Mouse (Mus musculus) olfactory bulb, adult 2 months (tissue): Measurements from ENCODE around the gene Bcar3.

Experiments
- CTCF ChIP-seq: fragments of 200-500 bp; IDR thresholded peaks from 2 replicates; pipeline ENCODE4 v1.5.1; 2012; ENCODE audit warnings: low read depth, mild to moderate bottlenecking, low read length, moderate library complexity; ENCODE audit not compliant: insufficient read depth
- POLR2A ChIP-seq: fragments of 200-500 bp; IDR thresholded peaks from 2 replicates; pipeline ENCODE4 v1.6.1; 2012; ENCODE audit warnings: mild to moderate bottlenecking, low read depth, low read length, moderate library complexity; ENCODE audit not compliant: insufficient read depth

DNA sequence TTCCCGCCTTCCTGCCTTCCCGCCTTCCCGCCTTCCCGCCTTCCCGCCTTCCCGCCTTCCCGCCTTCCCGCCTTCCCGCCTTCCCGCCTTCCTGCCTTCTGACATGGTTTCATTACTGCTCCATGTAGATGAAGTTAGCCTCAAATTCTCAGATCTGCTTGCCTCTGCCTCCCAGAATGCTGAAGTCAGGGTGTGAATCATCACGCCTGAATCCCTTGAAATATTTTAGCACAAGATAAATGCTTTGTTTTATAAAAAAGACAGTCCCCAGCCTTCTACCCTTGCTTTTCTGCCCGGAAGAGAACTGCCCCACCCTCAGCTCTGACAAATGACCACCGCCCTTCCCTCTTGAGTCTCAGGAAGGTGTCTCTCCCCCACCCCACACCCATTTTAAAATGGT, 154.3 kb downstream of the Bcar3 start:
- TF ChIP-seq CTCF, result no peak
- no peak for TF ChIP-seq POLR2A
